In the genomic region with DNA sequence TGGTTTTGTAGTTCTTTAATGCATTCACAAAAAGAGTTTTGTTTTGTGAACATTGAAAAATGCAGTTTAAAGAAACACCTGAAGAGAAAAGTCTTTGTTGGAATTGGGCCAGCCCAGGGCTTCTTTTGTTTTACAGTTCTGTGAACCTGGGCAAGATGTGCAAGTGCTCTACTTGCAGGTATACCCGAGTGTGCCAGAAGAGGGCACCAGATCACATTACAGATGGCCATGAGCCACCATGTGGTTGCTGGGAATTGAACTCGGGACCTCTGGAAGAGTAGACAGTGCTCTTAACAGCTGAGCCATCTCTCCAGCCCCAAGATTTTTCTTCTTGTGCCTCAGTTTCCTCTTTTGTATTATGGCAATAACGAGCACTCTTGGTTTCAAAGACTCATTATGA, we compare ENCODE assay signal across 1 mouse cellular context.
TF ChIP-seq lines count a peak whose summit lies in the region.

No protein-coding gene starts in this region.

TF ChIP-seq in MEL, 35 proteins besides CTCF, POLR2A, EP300 and RAD21 (continued from another document):
- TF ChIP-seq CHD2 (IDR thresholded peaks at IDR 0.05; ENCODE audit: low read length) = no peak
- TF ChIP-seq BHLHE40 (IDR thresholded peaks at IDR 0.05; ENCODE audit: borderline replicate concordance, low read depth, low read length) = no peak
- TF ChIP-seq MYC (IDR thresholded peaks at IDR 0.05; ENCODE audit: low read depth, low read length) = peak; percentile 91
- TF ChIP-seq MAX (IDR thresholded peaks at IDR 0.05; ENCODE audit: low read length) = 0 out of 2 replicates have a peak, but pooled peaks have one; percentile 5
- no peak for TF ChIP-seq ELF1 (IDR thresholded peaks at IDR 0.05; ENCODE audit: low read depth, low read length)
- 0 out of 2 replicates have a peak, but pooled peaks have one; percentile 25 for TF ChIP-seq HCFC1 (IDR thresholded peaks at IDR 0.05; ENCODE audit: low read depth, low read length)
- no peak for TF ChIP-seq MXI1 (IDR thresholded peaks at IDR 0.05; ENCODE audit: low read depth, low read length)
- TF ChIP-seq SIN3A (IDR thresholded peaks at IDR 0.05; ENCODE audit: low read length) = 0 out of 2 replicates have a peak, but pooled peaks have one; percentile 17
- no peak for TF ChIP-seq ZMIZ1 (IDR thresholded peaks at IDR 0.05; ENCODE audit: low read depth, low read length)
- no peak for TF ChIP-seq E2F4 (IDR thresholded peaks at IDR 0.05; ENCODE audit: borderline replicate concordance, low read depth, low read length)
- TF ChIP-seq TAL1 (IDR thresholded peaks at IDR 0.05; ENCODE audit: low read length) = no peak
- no peak for TF ChIP-seq GABPA (IDR thresholded peaks at IDR 0.05; ENCODE audit: low read depth, low read length)
- TF ChIP-seq SMC3 (IDR thresholded peaks at IDR 0.05; ENCODE audit: low read depth, low read length) = peak; percentile 58
